Mouse (Mus musculus) layer of hippocampus, adult 2 months (tissue): ENCODE results near the gene Polr3g. TPM values are rescaled to one million over a fixed set of nuclear protein-coding genes. Genes with fewer than 3 reads are reported as not detected.
"Not testable (repeated sequence)": the region's sequence is repeated elsewhere in the genome, so short reads cannot be mapped to it uniquely, and the experiment has no call there.

Source experiments
- DNase-seq, 2 experiments: peaks; one replicate each; pipeline ENCODE4 v3.0.0; 2022; ENCODE audit warnings: low spot score in 2 of 2
- H3K27ac ChIP-seq: fragments of 200-600 bp; 2 replicates; pipeline ENCODE4 v1.8.1; 2022
- H3K4me3 ChIP-seq: fragments of 200-600 bp; 2 replicates; pipeline ENCODE4 v1.8.1; 2022; ENCODE audit warnings: mild to moderate bottlenecking
- CTCF ChIP-seq: fragments of 200-600 bp; conservative IDR thresholded peaks from 2 replicates; pipeline ENCODE4 v1.8.1; 2022; ENCODE audit warnings: antibody characterized with exemption, mild to moderate bottlenecking, moderate library complexity
- long read RNA-seq, 2 experiments: library from polyadenylated mRNA; stranded (forward); transcript quantifications; one replicate each; pipeline ENCODE4 v2.0.0; 2021; ENCODE audit warnings: borderline mapping rate in 2 of 2
- total RNA-seq, 2 experiments: library from RNA; stranded (reverse); gene quantifications; 2 replicates each; pipeline ENCODE4 v1.2.3; 2021

Polr3g gene
- 1 to 10 TPM; 4.1 to 5.4 TPM for total RNA-seq
- long read RNA-seq, experiment 1, result 0 reads
- long read RNA-seq, experiment 2, result 0 reads

- DNase-seq, result peak; percentile 95 to 97
- Histone ChIP-seq H3K27ac (peak within 1 kb of the TSS; percentile 98), H3K4me3 (peak within 1 kb of the TSS; percentile 97)
- peak; percentile 51 for TF ChIP-seq CTCF
Observed at GRCm38 (mm10) chr13:81710775-81711545, at the start of gene Polr3g, which contains the start of gene Mblac2. Gene Polr3g, minus strand, starts transcription at chr13:81711013. Gene Mblac2, plus strand, starts transcription at chr13:81711341.

GRCm38 (mm10) chr13:81760379-81760778 lies 49.6 kb upstream of the Polr3g start:
- Histone ChIP-seq H3K4me3 (no peak overlapping the region), H3K27ac (no peak overlapping the region)
- peak; percentile 86 for TF ChIP-seq CTCF
- DNase-seq, result peak in 1 of 2 experiments; percentile 58

- no peak for TF ChIP-seq CTCF
- Histone ChIP-seq H3K27ac (no peak overlapping the region), H3K4me3 (no peak overlapping the region)
- DNase-seq, result no peak
Observed at GRCm38 (mm10) chr13:81757058-81757660, 46.3 kb upstream of the Polr3g start.

- Histone ChIP-seq H3K4me3 (no peak overlapping the region), H3K27ac (no peak overlapping the region)
- TF ChIP-seq CTCF, result no peak
- no peak for DNase-seq
Observed at GRCm38 (mm10) chr13:81755324-81755723, 44.5 kb upstream of the Polr3g start.

GRCm38 (mm10) chr13:81754878-81755277 lies 44.1 kb upstream of the Polr3g start:
- TF ChIP-seq CTCF, result no peak
- H3K4me3 ChIP-seq, result no peak overlapping the region
- no peak for DNase-seq

GRCm38 (mm10) chr13:81744092-81744396 lies 33.2 kb upstream of the Polr3g start:
- TF ChIP-seq CTCF, result no peak

More at GRCm38 (mm10) chr13:81754878-81755277, 44.1 kb upstream of the Polr3g start:
- H3K27ac ChIP-seq, result no peak overlapping the region

GRCm38 (mm10) chr13:81743391-81744091 lies 32.7 kb upstream of the Polr3g start:
- Histone ChIP-seq H3K4me3 (no peak overlapping the region), H3K27ac (no peak overlapping the region)
- TF ChIP-seq CTCF, result no peak
- no peak for DNase-seq

More at GRCm38 (mm10) chr13:81744092-81744396, 33.2 kb upstream of the Polr3g start:
- Histone ChIP-seq H3K27ac (no peak overlapping the region), H3K4me3 (no peak overlapping the region)
- no peak for DNase-seq

- Histone ChIP-seq H3K27ac (no peak overlapping the region), H3K4me3 (no peak overlapping the region)
- no peak for DNase-seq
- no peak for TF ChIP-seq CTCF
Observed at GRCm38 (mm10) chr13:81740898-81741297, 30.1 kb upstream of the Polr3g start.

GRCm38 (mm10) chr13:81736606-81737005 lies 25.8 kb upstream of the Polr3g start:
- DNase-seq, result no peak
- H3K27ac ChIP-seq, result no peak overlapping the region
- no peak for TF ChIP-seq CTCF
- H3K4me3 ChIP-seq, result no peak overlapping the region

GRCm38 (mm10) chr13:81730362-81730761 lies 19.5 kb upstream of the Polr3g start:
- TF ChIP-seq CTCF, result no peak
- Histone ChIP-seq H3K27ac (no peak overlapping the region), H3K4me3 (no peak overlapping the region)
- DNase-seq, result no peak

GRCm38 (mm10) chr13:81729102-81729501 lies 18.3 kb upstream of the Polr3g start:
- TF ChIP-seq CTCF, result no peak
- Histone ChIP-seq H3K27ac (no peak overlapping the region), H3K4me3 (no peak overlapping the region)
- no peak for DNase-seq

GRCm38 (mm10) chr13:81728141-81728540 lies 17.3 kb upstream of the Polr3g start:
- not testable (repeated sequence) for H3K4me3 ChIP-seq, DNase-seq, H3K27ac ChIP-seq

- no peak for DNase-seq
- no peak overlapping the region for H3K27ac ChIP-seq
- no peak for TF ChIP-seq CTCF
- no peak overlapping the region for H3K4me3 ChIP-seq
Observed at GRCm38 (mm10) chr13:81713896-81714295, 3.1 kb upstream of the Polr3g start.
